Mouse (Mus musculus) megakaryocyte progenitor cell, adult 5-6 weeks (primary cell): ENCODE results near the gene Kcnk18. TPM values are rescaled to one million over a fixed set of nuclear protein-coding genes. Genes with fewer than 3 reads are reported as not detected.

Experiments
- ATAC-seq: replicated peaks from 2 replicates; pipeline ENCODE4 v1.8.0; 2016; ENCODE audit warnings: mild to moderate bottlenecking, moderate TSS enrichment, inconsistent platforms; ENCODE audit not compliant: poor library complexity
- total RNA-seq, 2 experiments: library from RNA; stranded (forward) in 1 of 2; stranded (reverse) in 1 of 2; fragments of 157-497, 149-512 nt in 1 of 2; fragments of 200-1000 nt in 1 of 2; gene quantifications; 2 replicates each; pipeline versions ENCODE4 v1.2.3 to v1.2.4; 2015 to 2017

Kcnk18 gene
- total RNA-seq (2015), result not detected in 2 replicates
- total RNA-seq (2017), result not detected in 2 replicates

DNA sequence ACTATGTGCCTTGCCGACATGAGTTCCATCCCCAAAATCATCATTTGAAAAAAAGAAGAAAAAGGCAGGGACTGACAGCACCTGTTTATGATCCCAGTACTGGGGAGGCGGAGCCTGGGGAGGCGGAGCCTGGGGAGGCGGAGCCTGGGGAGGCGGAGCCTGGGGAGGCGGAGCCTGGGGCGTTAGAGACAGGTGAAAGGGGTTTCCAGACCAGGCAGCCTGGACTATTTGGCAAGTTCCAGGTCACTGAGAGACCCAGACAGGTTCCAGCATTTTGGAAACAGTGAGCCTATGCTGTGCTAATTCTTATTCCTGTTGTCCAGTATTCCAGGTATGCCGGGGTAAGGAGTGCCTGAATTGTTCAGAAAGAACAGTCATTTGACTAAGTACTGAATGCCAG, at the start of gene Kcnk18:
Gene Kcnk18, plus strand, starts transcription at position 224 of the 400 bp plus-strand sequence.
- no peak for ATAC-seq

DNA sequence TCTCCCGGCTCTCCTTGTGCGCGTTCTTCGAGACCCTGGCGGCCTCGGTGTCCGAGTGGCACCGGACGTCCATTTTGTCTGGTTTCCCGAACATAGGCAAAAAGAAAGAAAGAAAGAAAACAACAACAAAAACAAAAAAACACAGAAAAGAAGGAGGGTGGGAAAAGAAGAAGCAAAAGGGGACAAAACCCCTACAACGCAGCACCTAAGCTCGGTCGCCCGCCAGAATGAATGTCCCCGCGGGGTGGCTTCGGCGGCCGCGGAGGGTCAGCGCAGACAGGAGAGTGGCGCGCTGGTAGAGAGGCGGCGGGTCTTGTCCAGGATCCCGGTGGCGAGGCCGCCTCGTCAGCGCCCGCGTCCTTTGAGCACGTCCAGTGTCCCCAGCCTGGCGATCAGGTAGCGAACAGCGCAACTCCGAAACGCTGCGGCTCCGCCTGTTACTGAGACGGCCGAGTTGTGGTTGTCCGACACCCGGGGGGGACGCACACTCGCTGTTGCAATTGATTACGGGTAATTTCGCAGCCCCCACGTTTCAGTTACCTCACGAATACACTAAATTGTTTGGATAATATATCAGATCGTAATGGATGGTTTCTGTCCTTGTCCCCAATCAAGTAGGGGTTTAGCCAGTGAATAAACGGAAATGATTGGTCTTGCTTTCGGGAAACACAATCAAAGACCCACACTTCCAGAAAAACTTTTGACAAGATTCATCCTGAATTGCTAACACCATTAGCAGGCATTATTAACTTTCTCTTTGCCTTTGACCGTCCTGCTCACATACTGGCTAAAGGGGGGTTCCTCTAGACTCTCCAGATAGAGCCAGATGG, 48.9 kb upstream of the Kcnk18 start, which contains the start of gene Vax1:
Gene Vax1, minus strand, starts transcription at position 121 of the 830 bp plus-strand sequence.
- ATAC-seq, result no peak

GRCm38 (mm10) chr19:59170766-59171095, 48.3 kb upstream of the Kcnk18 start:
- no peak for ATAC-seq

- ATAC-seq, result no peak
Measured at GRCm38 (mm10) chr19:59171151-59171870, 47.7 kb upstream of the Kcnk18 start.

DNA sequence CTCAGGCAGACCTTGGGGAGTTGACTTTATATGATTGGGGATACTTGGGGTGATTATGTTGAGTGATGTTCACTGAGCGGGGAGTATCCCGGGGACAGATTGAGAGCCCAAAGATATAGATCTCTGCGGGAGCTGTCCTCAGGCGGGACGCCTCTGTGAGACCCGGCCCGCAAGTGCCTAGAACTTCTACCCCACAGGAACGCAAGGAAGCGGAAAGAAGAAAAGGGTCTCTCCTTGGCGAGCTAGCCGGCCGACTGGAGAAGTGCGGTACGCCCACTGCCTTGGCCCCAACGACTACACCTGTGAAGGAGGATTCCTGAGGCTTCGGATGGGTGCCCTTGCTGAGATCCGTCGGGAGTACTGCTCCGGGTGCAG, 47.2 kb upstream of the Kcnk18 start:
- ATAC-seq, result no peak

DNA sequence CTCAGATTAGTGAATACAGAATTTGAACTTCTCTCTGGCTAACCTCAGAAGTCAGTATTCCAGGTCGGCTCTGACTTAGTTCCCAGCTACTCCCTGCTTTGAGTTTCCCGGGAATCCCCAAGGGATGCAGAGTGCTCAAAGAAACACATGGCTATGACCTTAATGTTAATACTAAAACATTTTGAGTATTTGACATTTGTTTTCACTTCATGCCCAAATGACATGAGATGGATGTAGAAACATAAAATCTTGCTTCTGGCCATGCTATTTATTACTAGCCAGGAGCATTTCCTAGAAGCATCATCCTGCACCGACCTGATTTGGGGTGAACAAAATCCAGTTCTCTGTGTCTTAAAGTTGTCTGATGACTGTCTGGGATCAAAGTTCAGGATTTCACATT, 46.2 kb upstream of the Kcnk18 start:
- ATAC-seq, result no peak

GRCm38 (mm10) chr19:59173341-59174015, 45.5 kb upstream of the Kcnk18 start:
- no peak for ATAC-seq

- no peak for ATAC-seq
Measured at GRCm38 (mm10) chr19:59184000-59184399, 35.0 kb upstream of the Kcnk18 start.

DNA sequence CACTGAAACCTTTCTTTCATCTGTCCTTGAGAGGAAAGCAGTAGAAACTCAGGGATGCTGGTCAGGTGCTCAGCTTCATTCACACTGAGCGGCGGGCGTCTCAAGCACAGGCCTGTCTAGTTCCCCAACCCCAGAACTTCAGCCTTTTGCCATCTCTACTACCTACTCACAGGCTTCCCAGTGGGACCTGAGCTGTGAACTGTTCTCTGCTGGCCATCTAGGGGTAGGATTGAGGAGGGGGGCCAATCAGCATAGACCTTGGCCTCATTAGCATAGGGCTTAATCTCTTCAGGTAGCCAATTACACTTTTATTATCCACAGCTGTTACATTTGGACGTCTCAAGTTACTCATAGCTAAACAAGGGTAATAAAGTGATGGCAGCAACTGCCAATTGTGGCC, 30.0 kb upstream of the Kcnk18 start:
- no peak for ATAC-seq

DNA sequence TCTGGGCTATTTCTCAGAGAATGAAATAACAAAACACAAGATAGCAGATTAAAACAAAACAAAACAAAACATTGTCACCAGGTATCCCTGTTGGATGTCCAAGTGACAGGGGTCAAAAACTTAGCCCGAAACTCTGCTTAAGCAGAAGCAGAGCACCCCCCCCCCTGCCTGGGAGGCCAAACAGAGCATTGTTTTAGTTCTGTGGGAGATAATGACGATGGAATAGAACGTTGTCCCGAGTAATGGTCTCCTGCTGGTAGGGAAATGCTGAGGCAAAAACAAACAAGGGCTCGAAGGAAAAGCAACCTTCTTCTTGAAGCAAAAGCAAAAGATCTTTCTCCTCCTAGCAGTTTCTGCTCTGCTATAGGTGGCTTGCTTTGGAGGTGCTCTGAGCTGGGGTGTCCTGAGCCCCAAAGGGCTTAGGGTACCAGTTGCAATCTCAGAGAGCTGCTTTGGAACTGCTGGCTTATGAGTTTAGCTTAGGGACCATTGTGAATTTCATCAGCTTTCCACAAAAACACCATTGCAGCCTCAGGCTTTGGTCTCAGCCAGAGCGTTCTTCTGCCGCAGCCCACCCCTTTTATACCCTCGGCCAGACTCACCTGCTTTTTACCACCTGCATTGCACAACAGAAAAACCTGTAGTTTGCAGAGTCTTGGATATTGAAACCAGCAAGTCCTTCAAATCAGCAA, 28.4 kb upstream of the Kcnk18 start:
- no peak for ATAC-seq

DNA sequence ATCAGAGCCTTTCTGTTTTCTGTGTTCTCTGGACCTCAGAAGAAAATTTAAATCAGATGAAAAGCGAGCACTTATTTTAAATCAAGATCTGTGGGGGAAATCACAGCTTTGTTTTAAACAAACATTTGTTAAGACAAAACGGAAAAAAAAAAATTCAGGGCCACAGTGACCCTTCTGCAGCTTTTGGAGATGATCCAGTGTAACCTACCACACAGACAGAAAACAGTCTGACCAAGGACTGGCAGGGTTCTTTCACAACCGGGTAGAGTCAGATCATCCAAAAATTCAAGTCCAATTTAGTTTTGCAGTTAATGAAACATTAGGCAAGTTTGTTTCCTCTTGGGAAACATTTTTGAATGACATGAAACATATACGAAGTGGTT, 27.9 kb upstream of the Kcnk18 start:
- no peak for ATAC-seq

DNA sequence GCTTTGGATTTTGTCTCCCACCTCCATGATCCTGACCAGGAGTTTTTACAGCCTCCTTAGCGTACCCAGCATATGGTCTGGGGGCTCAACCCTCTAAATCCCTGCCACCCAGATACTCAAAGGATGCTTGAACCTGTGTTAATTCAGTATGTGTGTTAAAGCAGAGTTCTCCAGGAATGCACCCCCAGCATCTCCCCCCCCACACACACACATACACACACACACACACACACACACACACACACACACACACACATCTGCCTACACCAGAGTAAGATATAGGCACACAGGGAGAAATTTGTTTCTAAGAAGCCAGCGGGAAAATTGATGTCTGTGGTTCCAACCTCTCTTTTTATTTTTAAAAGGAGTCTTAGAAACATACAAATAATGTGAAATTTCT, 26.5 kb upstream of the Kcnk18 start:
- no peak for ATAC-seq

DNA sequence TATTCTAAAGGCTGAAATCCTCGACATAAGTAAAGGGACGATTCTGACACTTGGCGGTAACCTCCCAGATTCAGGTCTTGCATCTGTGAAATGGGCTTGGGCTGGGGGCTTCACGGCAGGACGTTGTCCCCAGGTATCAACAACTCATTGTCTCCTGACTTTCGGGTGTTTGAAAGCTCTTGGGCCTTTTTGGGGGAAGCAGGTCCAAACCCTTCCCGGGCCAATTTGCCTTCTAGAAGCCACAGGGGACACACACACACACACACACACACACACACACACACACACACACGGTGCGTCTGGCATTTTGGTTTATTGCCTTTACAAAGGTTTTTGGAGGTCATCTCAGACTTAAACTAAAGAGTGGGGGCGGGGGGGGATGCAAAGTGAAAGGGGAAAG, 25.6 kb upstream of the Kcnk18 start:
- ATAC-seq, result no peak

DNA sequence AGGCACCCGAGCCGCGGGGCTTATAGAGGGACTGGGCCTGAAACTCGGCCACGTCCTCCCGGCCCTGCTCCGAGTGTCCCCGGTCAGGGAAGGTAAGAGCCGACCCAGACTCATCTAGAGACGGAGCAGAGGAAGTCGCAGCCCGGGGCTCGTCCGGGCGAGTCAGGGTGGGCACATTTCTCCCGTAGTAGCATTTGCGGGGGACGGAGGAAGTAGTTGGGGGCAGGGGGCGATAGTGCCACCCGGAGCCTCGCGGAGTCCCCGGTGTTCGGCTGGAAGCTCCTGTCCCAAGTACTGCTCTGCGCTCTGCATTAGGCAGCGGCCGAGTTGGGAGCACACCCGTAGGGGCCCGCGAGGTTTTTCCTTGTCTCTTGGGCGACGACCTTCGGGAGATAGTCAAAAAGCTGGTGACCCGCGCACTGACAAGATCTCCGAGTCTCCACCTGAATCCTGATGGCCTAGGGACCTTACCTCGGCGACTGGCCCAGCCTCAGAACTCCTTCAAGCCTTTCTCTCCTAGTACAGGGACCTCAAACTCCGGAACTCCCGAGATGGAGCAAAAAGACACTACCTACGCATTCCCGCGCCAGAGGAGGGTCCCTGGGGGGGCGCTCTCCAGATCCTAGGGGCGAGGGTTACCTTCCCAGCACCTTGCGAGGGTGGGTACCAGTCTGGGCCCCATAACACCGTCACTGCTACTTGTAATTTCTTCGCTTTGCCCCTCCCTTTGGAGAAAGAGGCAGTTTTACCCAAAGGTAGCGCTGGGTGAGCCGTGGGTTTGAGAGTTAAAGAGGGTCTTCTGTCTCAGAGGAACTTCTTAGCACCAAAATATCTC, 24.8 kb upstream of the Kcnk18 start:
- no peak for ATAC-seq

DNA sequence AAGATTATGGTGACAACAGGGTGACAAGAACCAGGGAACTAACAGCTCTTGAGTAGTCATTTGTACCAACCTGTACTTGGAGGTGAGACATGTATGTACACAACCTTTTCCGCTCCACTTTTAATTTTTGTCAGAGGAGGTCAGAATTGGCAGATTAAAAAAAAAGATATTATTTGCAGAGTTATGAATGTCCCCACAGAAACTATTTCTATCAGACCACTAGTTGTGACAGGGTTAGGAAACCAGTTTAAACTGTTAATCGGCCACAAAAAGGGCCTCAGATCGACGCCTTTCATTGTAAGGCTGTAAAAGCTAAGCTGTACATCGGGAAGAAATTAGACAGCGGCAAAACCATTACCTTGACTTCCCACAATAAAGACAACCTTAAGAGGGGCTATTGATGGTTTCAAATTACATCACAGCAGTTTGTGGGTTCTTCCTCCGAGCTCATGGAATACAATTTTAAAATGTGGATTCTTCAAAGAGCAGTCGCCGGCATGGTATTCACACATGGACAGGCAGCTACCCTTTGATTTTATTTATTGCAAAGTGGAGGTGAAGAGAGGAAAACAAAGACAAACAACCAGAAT, 23.7 kb upstream of the Kcnk18 start:
- no peak for ATAC-seq

GRCm38 (mm10) chr19:59196111-59196666, 22.8 kb upstream of the Kcnk18 start:
- peak; percentile 72; the same call in 1 of the 2 replicates for ATAC-seq

DNA sequence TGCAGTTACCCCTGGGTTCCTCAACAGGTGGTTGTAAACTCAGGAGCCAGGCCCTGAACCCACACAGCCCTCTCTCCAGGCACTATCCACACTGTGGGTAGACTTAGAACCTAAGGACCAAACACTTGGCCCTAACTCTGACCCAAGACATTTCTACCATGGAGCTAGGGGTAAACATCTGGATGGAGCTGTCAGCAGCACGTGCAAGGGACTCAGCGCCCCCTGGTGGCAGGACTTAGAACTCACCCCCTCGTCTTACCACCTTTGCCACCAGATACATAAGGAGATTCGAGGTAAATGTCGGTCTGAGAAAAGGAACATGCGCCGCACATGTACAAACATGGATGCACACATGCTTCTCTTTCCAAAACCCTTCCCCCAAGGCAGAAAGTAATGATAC, 20.9 kb upstream of the Kcnk18 start:
- ATAC-seq, result peak; percentile 84

- ATAC-seq, result peak; percentile 84
Measured at GRCm38 (mm10) chr19:59208475-59208874, 10.5 kb upstream of the Kcnk18 start.

GRCm38 (mm10) chr19:59208986-59209385, 10.0 kb upstream of the Kcnk18 start:
- ATAC-seq, result no peak

DNA sequence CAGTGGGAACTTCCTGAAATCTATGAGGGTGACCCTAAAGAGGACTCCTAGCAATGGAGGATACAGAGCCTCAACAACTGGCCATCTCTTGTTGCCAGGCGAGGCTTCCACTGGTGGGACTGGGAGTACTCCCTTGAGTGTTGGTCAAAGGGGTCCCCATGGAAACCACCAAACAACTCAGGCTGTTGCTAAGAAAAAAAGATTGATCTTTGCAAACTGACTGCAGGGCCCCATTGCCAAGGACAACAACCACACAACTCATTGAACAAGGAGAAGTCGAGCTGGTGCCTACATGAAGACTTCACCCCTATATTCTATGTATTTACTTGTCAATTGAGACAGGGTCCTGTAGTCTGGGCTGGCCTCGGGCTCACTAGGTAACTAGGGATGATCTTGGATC, 2.1 kb upstream of the Kcnk18 start:
- no peak for ATAC-seq
